Mouse (Mus musculus) bone marrow macrophage, adult 2 months (primary cell): ENCODE results near the gene Ube2g2.

Experiments used
- CTCF ChIP-seq: IDR thresholded peaks from 2 replicates; pipeline ENCODE4 v1.5.1; 2012; ENCODE audit warnings: low read depth, mild to moderate bottlenecking, low read length, moderate library complexity
- POLR2A ChIP-seq: IDR thresholded peaks from 2 replicates; pipeline ENCODE4 v1.6.1; 2012; ENCODE audit warnings: mild to moderate bottlenecking, low read depth, low read length, borderline replicate concordance

DNA sequence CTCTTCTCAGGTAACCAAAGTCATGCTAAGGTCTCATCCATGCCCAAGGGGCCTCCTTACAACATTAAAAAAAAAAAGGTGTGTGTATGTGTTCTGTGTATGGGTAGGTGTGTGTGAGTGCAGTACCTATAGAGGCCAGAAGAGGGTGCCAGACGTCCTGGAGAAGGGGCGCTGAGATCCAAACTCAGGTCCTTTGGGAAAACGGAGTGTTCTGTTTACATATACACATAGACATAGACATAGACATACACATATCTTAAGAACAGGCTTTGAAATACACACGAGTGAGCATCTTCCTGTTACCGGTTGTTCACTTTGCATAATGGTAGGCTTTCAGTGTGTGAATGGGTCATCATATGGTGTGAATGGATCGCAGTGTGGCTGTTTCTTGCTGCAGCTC is 18.0 kb upstream of the Ube2g2 start:
- TF ChIP-seq CTCF, result 0 out of 2 replicates have a peak, but pooled peaks have one; percentile 29
- no peak for TF ChIP-seq POLR2A
